Mouse (Mus musculus) cerebral cortex, adult 2 months (tissue): ENCODE measurements around the gene Ttc24.

Experiments
- WGBS: fragments of 180-500 bp; shearing (Covaris S2); methylation state at CpG from one replicate; pipeline ENCODE4 v1.1.7; 2018; 5-methylcytosine and 5-hydroxymethylcytosine counted together

Gene Ttc24

GRCm38 (mm10) chr3:88078204-88078603, at the start of gene Ttc24:
Gene Ttc24, minus strand, starts transcription at chr3:88078304.
- 85% methylated on average over 4 of the region's 4 CpGs for WGBS

- WGBS = 78% methylated on average over 3 of the region's 3 CpGs
These were observed 49.5 kb upstream of the Ttc24 start for GRCm38 (mm10) chr3:88127636-88128035.

- 93% methylated on average over 7 of the region's 7 CpGs for WGBS
These were observed 48.1 kb upstream of the Ttc24 start for GRCm38 (mm10) chr3:88126181-88126580.

GRCm38 (mm10) chr3:88125195-88125594, 47.1 kb upstream of the Ttc24 start:
- WGBS = 82% methylated on average over 4 of the region's 4 CpGs

- WGBS = 61% methylated on average over 14 of the region's 14 CpGs
These were observed 43.3 kb upstream of the Ttc24 start for GRCm38 (mm10) chr3:88121164-88122131.

- WGBS = 88% methylated on average over 19 of the region's 19 CpGs
These were observed 42.1 kb upstream of the Ttc24 start for GRCm38 (mm10) chr3:88120117-88120651.

GRCm38 (mm10) chr3:88114396-88114795, 36.3 kb upstream of the Ttc24 start:
- WGBS = 97% methylated on average over 12 of the region's 12 CpGs

GRCm38 (mm10) chr3:88109126-88109525, 31.0 kb upstream of the Ttc24 start:
- WGBS = 96% methylated on average over 6 of the region's 6 CpGs

GRCm38 (mm10) chr3:88106126-88106525, 28.0 kb upstream of the Ttc24 start:
- 91% methylated on average over 4 of the region's 4 CpGs for WGBS

GRCm38 (mm10) chr3:88102611-88103010, 24.5 kb upstream of the Ttc24 start:
- WGBS = 79% methylated on average over 6 of the region's 6 CpGs

- 85% methylated on average over 6 of the region's 6 CpGs for WGBS
These were observed 24.1 kb upstream of the Ttc24 start for GRCm38 (mm10) chr3:88102196-88102595.

- 92% methylated on average over 7 of the region's 7 CpGs for WGBS
These were observed 23.6 kb upstream of the Ttc24 start for GRCm38 (mm10) chr3:88101736-88102135.

- 49% methylated on average over 3 of the region's 3 CpGs for WGBS
These were observed 22.1 kb upstream of the Ttc24 start for GRCm38 (mm10) chr3:88100251-88100650.

- WGBS = 48% methylated on average over 6 of the region's 6 CpGs
These were observed 19.6 kb upstream of the Ttc24 start for GRCm38 (mm10) chr3:88097666-88098065.

GRCm38 (mm10) chr3:88094126-88094525, 16.0 kb upstream of the Ttc24 start:
- WGBS = 85% methylated on average over 5 of the region's 5 CpGs

GRCm38 (mm10) chr3:88090616-88091015, 12.5 kb upstream of the Ttc24 start:
- WGBS = 94% methylated on average over 6 of the region's 6 CpGs

GRCm38 (mm10) chr3:88090106-88090505, 12.0 kb upstream of the Ttc24 start:
- 93% methylated on average over 7 of the region's 7 CpGs for WGBS

GRCm38 (mm10) chr3:88087688-88088087, 9.6 kb upstream of the Ttc24 start:
- 82% methylated on average over 1 of the region's 1 CpGs for WGBS

GRCm38 (mm10) chr3:88085459-88085858, 7.4 kb upstream of the Ttc24 start:
- 89% methylated on average over 9 of the region's 9 CpGs for WGBS

GRCm38 (mm10) chr3:88084001-88084400, 5.9 kb upstream of the Ttc24 start:
- 96% methylated on average over 2 of the region's 2 CpGs for WGBS

- WGBS = 5% methylated on average over 4 of the region's 4 CpGs
These were observed 4.6 kb upstream of the Ttc24 start for GRCm38 (mm10) chr3:88082663-88083062.

GRCm38 (mm10) chr3:88082224-88082618, 4.1 kb upstream of the Ttc24 start:
- 1% methylated on average over 13 of the region's 13 CpGs for WGBS
